Mouse (Mus musculus): ENCODE measurements at regions not wholly inside any gene's neighbourhood (a gene's known extent, or its start where the extent isn't known, plus 50 kb on each side); places are given as distances from the start of the nearest gene placed in this dataset.

- 16% methylated on average over 3 of the region's 3 CpGs for WGBS
- H3K27ac ChIP-seq (replicated peaks): no peak overlapping the region
- H3K4me1 ChIP-seq: no peaks in the 10 kb centered on the region
- H3K4me3 ChIP-seq: no peak overlapping the region
- no peak for ATAC-seq (replicated peaks)
- H3K36me3 ChIP-seq: no peaks in the 10 kb centered on the region
- H3K4me2 ChIP-seq (replicated peaks): no peak overlapping the region
- no peak overlapping the region for H3K9ac ChIP-seq (replicated peaks)
- H3K9me3 ChIP-seq: no peaks in the 10 kb centered on the region
- no peaks in the 10 kb centered on the region for H3K27me3 ChIP-seq
Observed at GRCm38 (mm10) chr2:138838846-138839245, 582.5 kb downstream of the Btbd3 start.

- no peak for ATAC-seq (replicated peaks)
- Histone ChIP-seq H3K9me3 (no peaks in the 10 kb centered on the region), H3K27ac (replicated peaks) (no peak overlapping the region), H3K4me1 (no peaks in the 10 kb centered on the region), H3K36me3 (no peaks in the 10 kb centered on the region), H3K4me3 (no peak overlapping the region), H3K9ac (replicated peaks) (no peak overlapping the region), H3K27me3 (no peaks in the 10 kb centered on the region), H3K4me2 (replicated peaks) (no peak overlapping the region)
Observed at GRCm38 (mm10) chr2:138859121-138859520, 602.8 kb downstream of the Btbd3 start.

GRCm38 (mm10) chr2:138896563-138896962 is 597.1 kb upstream of the Sptlc3 start:
- no peak overlapping the region for H3K4me3 ChIP-seq
- H3K9ac ChIP-seq (replicated peaks): no peak overlapping the region
- peaks cover 16% of the 10 kb centered on the region; the same call in 1 of the 2 replicates for H3K27me3 ChIP-seq
- ATAC-seq (replicated peaks): peak; percentile 63; the same call in 1 of the 2 replicates
- no peaks in the 10 kb centered on the region for H3K36me3 ChIP-seq
- WGBS: 6% methylated on average over 3 of the region's 3 CpGs
- H3K27ac ChIP-seq (replicated peaks): no peak overlapping the region
- H3K9me3 ChIP-seq: no peaks in the 10 kb centered on the region
- H3K4me2 ChIP-seq (replicated peaks): 0 out of 2 replicates have a peak overlapping the region, but pooled peaks have one; percentile 9
- peaks cover 13% of the 10 kb centered on the region for H3K4me1 ChIP-seq

DNA sequence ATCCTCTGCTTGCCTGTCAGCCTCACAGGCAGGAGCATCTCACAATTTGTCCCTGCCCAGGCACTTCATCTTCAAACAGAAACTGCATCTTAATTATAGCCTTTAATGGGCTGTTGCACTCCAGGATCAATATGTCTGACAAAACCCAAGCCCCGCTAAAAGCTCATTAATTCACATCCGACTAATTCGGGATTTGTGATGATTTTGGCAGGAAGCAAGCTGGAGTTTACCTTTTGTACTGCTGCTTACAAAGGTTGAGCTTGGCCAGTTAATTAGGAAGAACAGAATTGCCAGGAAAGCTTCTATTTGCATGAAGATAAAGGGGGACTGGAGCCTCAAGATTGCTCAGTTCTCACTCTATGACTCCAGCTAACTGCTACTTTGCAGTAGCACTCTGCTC is 596.6 kb upstream of the Sptlc3 start:
- peak overlapping the region; percentile 9; the same call in 1 of the 2 replicates for H3K4me2 ChIP-seq (replicated peaks)
- H3K36me3 ChIP-seq: no peaks in the 10 kb centered on the region
- peaks cover 13% of the 10 kb centered on the region for H3K4me1 ChIP-seq
- H3K27ac ChIP-seq (replicated peaks): no peak overlapping the region
- peaks cover 21% of the 10 kb centered on the region; the same call in 1 of the 2 replicates for H3K27me3 ChIP-seq
- H3K4me3 ChIP-seq: no peak overlapping the region
- ATAC-seq (replicated peaks): peak; percentile 92
- WGBS: 1% methylated on average over 3 of the region's 3 CpGs
- no peak overlapping the region for H3K9ac ChIP-seq (replicated peaks)
- no peaks in the 10 kb centered on the region for H3K9me3 ChIP-seq

GRCm38 (mm10) chr2:138937165-138937564 is 556.5 kb upstream of the Sptlc3 start:
- 80% methylated on average over 2 of the region's 2 CpGs for WGBS
- H3K36me3 ChIP-seq: no peaks in the 10 kb centered on the region
- no peak overlapping the region for H3K4me2 ChIP-seq (replicated peaks)
- no peaks in the 10 kb centered on the region for H3K4me1 ChIP-seq
- no peaks in the 10 kb centered on the region for H3K9me3 ChIP-seq
- H3K27ac ChIP-seq (replicated peaks): no peak overlapping the region
- H3K9ac ChIP-seq (replicated peaks): no peak overlapping the region
- ATAC-seq (replicated peaks): no peak
- H3K4me3 ChIP-seq: no peak overlapping the region
- no peaks in the 10 kb centered on the region for H3K27me3 ChIP-seq

- Histone ChIP-seq H3K9me3 (no peaks in the 10 kb centered on the region), H3K4me2 (replicated peaks) (no peak overlapping the region), H3K9ac (replicated peaks) (no peak overlapping the region), H3K27me3 (no peaks in the 10 kb centered on the region), H3K4me1 (no peaks in the 10 kb centered on the region), H3K27ac (replicated peaks) (no peak overlapping the region), H3K36me3 (no peaks in the 10 kb centered on the region), H3K4me3 (no peak overlapping the region)
- ATAC-seq (replicated peaks): no peak
- 87% methylated on average over 2 of the region's 2 CpGs for WGBS
Observed at GRCm38 (mm10) chr2:138939367-138939766, 554.3 kb upstream of the Sptlc3 start.

GRCm38 (mm10) chr2:138966110-138966790 is 527.5 kb upstream of the Sptlc3 start:
- Histone ChIP-seq H3K9ac (replicated peaks) (no peak overlapping the region), H3K27me3 (no peaks in the 10 kb centered on the region), H3K27ac (replicated peaks) (no peak overlapping the region), H3K4me1 (no peaks in the 10 kb centered on the region), H3K4me3 (no peak overlapping the region), H3K9me3 (no peaks in the 10 kb centered on the region), H3K36me3 (no peaks in the 10 kb centered on the region), H3K4me2 (replicated peaks) (no peak overlapping the region)
- 25% methylated on average over 3 of the region's 3 CpGs for WGBS
- ATAC-seq (replicated peaks): no peak

DNA sequence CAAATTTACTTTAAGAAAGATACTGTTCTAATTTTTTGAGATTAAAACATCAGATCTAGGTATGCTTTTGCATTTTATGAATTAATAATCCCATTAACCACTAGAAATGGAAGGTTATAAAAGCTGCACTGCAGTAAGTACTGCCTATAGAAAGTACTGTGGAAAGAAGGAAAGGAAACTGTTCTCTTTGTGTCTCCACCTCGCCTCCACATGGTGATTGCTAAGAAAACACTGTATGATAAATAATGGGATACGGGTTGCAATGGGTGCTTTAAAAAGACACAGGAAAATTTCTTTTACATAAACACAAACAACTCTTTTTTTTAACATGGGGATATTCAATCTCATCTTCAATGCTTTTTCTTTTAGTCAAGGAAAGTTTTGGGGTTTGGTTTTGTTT is 519.2 kb upstream of the Sptlc3 start:
- no peak for ATAC-seq (replicated peaks)
- Histone ChIP-seq H3K9me3 (no peaks in the 10 kb centered on the region), H3K27ac (replicated peaks) (no peak overlapping the region), H3K36me3 (no peaks in the 10 kb centered on the region), H3K27me3 (no peaks in the 10 kb centered on the region), H3K4me3 (no peak overlapping the region), H3K4me2 (replicated peaks) (no peak overlapping the region), H3K9ac (replicated peaks) (no peak overlapping the region), H3K4me1 (no peaks in the 10 kb centered on the region)
- 36% methylated on average over 2 of the region's 2 CpGs for WGBS

DNA sequence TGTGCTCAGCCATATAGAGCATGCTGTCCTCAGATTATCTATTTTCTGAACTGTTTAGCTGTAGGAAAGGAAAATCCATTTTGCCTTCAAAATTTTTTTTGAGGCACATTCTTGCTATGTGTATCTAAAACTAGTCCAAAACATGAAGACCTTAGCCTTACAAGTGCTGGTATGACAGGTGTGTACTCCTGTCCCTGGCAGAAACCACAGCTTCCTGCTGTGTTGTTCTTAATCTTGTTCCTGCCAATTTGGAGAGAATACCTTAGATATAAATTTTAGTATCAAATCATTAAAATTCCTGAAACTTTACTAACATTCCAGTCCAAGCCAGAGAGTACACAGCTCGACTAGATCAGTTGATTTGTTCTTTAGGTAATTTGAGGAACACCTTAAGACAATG is 503.7 kb upstream of the Sptlc3 start:
- 61% methylated on average over 1 of the region's 1 CpGs for WGBS

DNA sequence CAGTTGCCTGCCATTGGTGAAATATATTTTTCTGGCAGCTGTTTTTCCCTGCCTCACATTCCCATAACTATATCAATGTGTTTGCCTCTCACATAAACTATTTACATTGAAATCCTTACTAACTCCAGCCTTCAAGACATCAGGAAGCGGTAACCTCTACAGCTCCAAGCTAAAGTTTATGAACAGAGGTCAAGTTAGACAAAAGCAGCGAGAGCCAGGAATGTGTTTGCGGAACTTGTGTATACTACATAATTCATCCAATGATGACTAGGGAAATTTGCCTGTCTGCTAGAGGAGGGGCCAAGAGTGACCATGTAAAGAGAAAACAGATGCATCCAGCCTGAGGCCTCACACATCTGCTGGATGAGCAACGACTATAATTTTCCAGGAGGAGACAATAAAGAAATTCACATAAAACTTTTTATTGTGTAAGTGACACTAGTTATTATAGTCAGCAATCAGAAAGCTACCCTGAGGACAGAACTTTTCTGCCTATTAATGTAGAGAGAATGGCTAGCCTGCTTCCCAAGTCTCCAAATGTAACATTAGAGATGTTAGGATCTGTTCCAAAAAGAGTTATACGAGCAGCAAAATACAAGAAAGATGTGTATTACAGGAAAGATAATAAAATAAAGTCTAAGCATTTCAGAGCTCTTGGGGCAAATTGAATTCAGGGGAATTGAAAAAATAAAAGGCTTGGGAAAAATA is 461.5 kb upstream of the Sptlc3 start:
- no peak overlapping the region for H3K9ac ChIP-seq (replicated peaks)

More for the DNA sequence above, 503.7 kb upstream of the Sptlc3 start:
- no peak overlapping the region for H3K4me2 ChIP-seq (replicated peaks)
- no peaks in the 10 kb centered on the region for H3K36me3 ChIP-seq
- H3K4me3 ChIP-seq: no peak overlapping the region
- no peaks in the 10 kb centered on the region for H3K4me1 ChIP-seq
- no peak overlapping the region for H3K9ac ChIP-seq (replicated peaks)
- no peak for ATAC-seq (replicated peaks)
- H3K27ac ChIP-seq (replicated peaks): no peak overlapping the region
- H3K27me3 ChIP-seq: no peaks in the 10 kb centered on the region
- no peaks in the 10 kb centered on the region for H3K9me3 ChIP-seq

DNA sequence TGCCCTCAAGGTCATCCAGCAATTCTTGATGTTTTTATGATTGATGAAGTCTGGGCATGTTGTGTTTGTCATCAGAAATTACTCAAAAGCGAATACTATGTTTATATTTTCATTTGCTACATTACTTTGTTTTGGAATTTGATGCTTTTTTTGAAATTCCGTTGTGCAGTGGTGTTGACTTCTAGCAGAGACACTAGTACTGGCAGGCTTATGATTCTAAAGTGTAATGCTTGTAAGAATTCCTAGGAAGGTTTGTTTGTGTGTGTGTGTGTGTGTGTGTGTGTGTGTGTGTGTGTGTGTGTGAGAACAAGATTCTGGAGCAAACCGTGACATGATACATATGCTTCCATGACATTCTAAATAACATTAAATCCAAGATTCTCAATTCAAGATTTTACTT is 458.9 kb upstream of the Sptlc3 start:
- Histone ChIP-seq H3K4me1 (no peaks in the 10 kb centered on the region), H3K27me3 (no peaks in the 10 kb centered on the region), H3K9me3 (no peaks in the 10 kb centered on the region), H3K4me3 (no peak overlapping the region), H3K9ac (replicated peaks) (no peak overlapping the region), H3K27ac (replicated peaks) (no peak overlapping the region), H3K36me3 (no peaks in the 10 kb centered on the region), H3K4me2 (replicated peaks) (no peak overlapping the region)
- no peak for ATAC-seq (replicated peaks)
- WGBS: 92% methylated on average over 3 of the region's 3 CpGs

More for the DNA sequence above, 461.5 kb upstream of the Sptlc3 start:
- 85% methylated on average over 5 of the region's 5 CpGs for WGBS
- Histone ChIP-seq H3K27ac (replicated peaks) (no peak overlapping the region), H3K4me2 (replicated peaks) (no peak overlapping the region), H3K36me3 (no peaks in the 10 kb centered on the region), H3K27me3 (no peaks in the 10 kb centered on the region), H3K9me3 (no peaks in the 10 kb centered on the region), H3K4me3 (no peak overlapping the region), H3K4me1 (no peaks in the 10 kb centered on the region)
- ATAC-seq (replicated peaks): no peak

DNA sequence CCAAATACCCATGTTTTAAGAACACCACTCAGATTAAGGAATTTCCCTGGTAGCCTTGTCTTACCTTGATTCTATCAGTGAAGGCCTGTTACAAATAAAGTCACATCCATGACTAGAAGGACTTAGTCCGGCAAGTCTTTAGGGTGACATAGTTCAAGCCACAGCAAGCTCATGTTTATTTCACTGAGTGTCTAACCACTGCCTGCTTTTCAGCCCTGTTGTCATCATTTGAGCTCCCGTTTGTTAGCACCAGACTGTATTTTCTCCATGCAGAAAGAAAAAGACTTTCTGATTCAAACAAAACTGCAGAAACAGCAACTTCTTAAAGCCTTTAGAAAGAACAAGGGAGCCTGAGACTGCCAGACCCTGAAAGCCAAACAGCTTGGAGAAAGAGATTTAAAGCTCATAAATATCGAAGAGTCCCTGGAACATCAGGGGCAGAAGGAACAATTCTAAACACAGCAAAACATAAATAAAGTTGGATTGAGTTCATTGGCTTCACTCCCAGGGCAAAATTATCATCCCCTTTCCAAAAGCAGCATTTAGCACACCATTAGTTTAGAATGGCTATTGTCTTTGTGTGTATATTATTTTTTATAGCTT is 451.9 kb upstream of the Sptlc3 start:
- no peak overlapping the region for H3K27ac ChIP-seq (replicated peaks)
- H3K36me3 ChIP-seq: no peaks in the 10 kb centered on the region
- no peaks in the 10 kb centered on the region for H3K4me1 ChIP-seq
- no peak overlapping the region for H3K4me2 ChIP-seq (replicated peaks)
- 82% methylated on average over 3 of the region's 3 CpGs for WGBS
- no peak overlapping the region for H3K4me3 ChIP-seq
- no peaks in the 10 kb centered on the region for H3K9me3 ChIP-seq
- no peak overlapping the region for H3K9ac ChIP-seq (replicated peaks)
- H3K27me3 ChIP-seq: no peaks in the 10 kb centered on the region
- ATAC-seq (replicated peaks): no peak
